Mouse (Mus musculus) midbrain, embryonic 16.5 days (tissue): ENCODE data around the gene 4930535I16Rik. TPM values are rescaled to one million over a fixed set of nuclear protein-coding genes. Genes with fewer than 3 reads are reported as not detected.

Experiments
- ATAC-seq: fragments of 200-750 bp; cut with Nextera tagmentation; 2 replicates; pipeline ENCODE4 v1.8.0; 2017; ENCODE audit warnings: moderate TSS enrichment
- H3K27ac ChIP-seq: fragments of 300-500 bp; sonication (generic); 2 replicates; pipeline ENCODE4 v1.5.1; 2014; ENCODE audit warnings: mild to moderate bottlenecking, low read length, mixed read lengths
- H3K27me3 ChIP-seq: fragments of 300-500 bp; sonication (generic); 2 replicates; pipeline ENCODE4 v1.6.1; 2014; ENCODE audit warnings: low read depth, low read length, mixed read lengths; ENCODE audit not compliant: control insufficient read depth, insufficient read depth
- H3K36me3 ChIP-seq: fragments of 300-500 bp; sonication (generic); 2 replicates; pipeline ENCODE4 v1.6.1; 2014; ENCODE audit warnings: mild to moderate bottlenecking, low read length, moderate library complexity, mixed read lengths; ENCODE audit not compliant: control insufficient read depth, insufficient read depth
- H3K4me1 ChIP-seq: fragments of 300-500 bp; sonication (generic); 2 replicates; pipeline ENCODE4 v1.6.1; 2014; ENCODE audit warnings: mild to moderate bottlenecking, low read length, mixed read lengths; ENCODE audit not compliant: control insufficient read depth, insufficient read depth
- H3K4me2 ChIP-seq: fragments of 300-500 bp; sonication (generic); 2 replicates; pipeline ENCODE4 v1.6.1; 2014; ENCODE audit warnings: mild to moderate bottlenecking, low read length, mixed read lengths
- H3K4me3 ChIP-seq: fragments of 300-500 bp; sonication (generic); 2 replicates; pipeline ENCODE4 v1.5.1; 2014; ENCODE audit warnings: low read depth, mild to moderate bottlenecking, low read length, moderate library complexity, mixed read lengths
- H3K9ac ChIP-seq: fragments of 300-500 bp; sonication (generic); 2 replicates; pipeline ENCODE4 v1.6.1; 2014; ENCODE audit warnings: low read depth, low read length, mixed read lengths
- H3K9me3 ChIP-seq: fragments of 300-500 bp; sonication (generic); replicated peaks from 2 replicates; pipeline ENCODE4 v1.6.1; 2014; ENCODE audit warnings: mild to moderate bottlenecking, low read length, mixed read lengths; ENCODE audit not compliant: control insufficient read depth, poor library complexity, severe bottlenecking
- WGBS: fragments of 180-500 bp; shearing (Covaris S2); extraction: QIAGEN DNeasy Blood & Tissue Kit; methylation state at CpG from one replicate; pipeline ENCODE4 v1.1.7; 2014; 5-methylcytosine and 5-hydroxymethylcytosine counted together
- polyA plus RNA-seq: library from polyadenylated mRNA; unstranded; fragments of >200 nt; fragmentation: Nextera tagmentation; extraction: Ambion mirVana; gene quantifications from 2 replicates; pipeline ENCODE4 v1.2.1, GENCODE M21; 2015

4930535I16Rik gene
- not detected in 2 replicates for polyA plus RNA-seq

GRCm38 (mm10) chr4:123917548-123918140 lies at the start of gene 4930535I16Rik:
TSS of gene 4930535I16Rik (minus strand) at chr4:123918022.
- peak within 1 kb of the TSS; percentile 100 for H3K4me3 ChIP-seq
- 0% methylated on average over 40 of the region's 63 CpGs for WGBS
- peak within 1 kb of the TSS; percentile 86 for H3K4me2 ChIP-seq
- no peaks in the 10 kb centered on the region for H3K27me3 ChIP-seq
- H3K36me3 ChIP-seq: peaks cover 11% of the 10 kb centered on the region
- peak within 1 kb of the TSS; percentile 89 for H3K27ac ChIP-seq
- peaks cover 23% of the 10 kb centered on the region for H3K4me1 ChIP-seq
- peak within 1 kb of the TSS; percentile 97 for H3K9ac ChIP-seq
- no peak; the same call in 1 of the 2 replicates for ATAC-seq
- no peaks in the 10 kb centered on the region for H3K9me3 ChIP-seq

- ATAC-seq: no peak
- Histone ChIP-seq H3K36me3 (no peaks in the 10 kb centered on the region), H3K9me3 (no peaks in the 10 kb centered on the region), H3K27ac (no peak overlapping the region), H3K4me2 (no peak overlapping the region), H3K4me3 (no peak overlapping the region), H3K4me1 (no peaks in the 10 kb centered on the region; the same call in 1 of the 2 replicates), H3K27me3 (no peaks in the 10 kb centered on the region; the same call in 1 of the 2 replicates), H3K9ac (no peak overlapping the region)
- 50% methylated on average over 9 of the region's 9 CpGs for WGBS
These were observed 44.9 kb upstream of the 4930535I16Rik start for GRCm38 (mm10) chr4:123962721-123963120.

- H3K4me1 ChIP-seq: no peaks in the 10 kb centered on the region; the same call in 1 of the 2 replicates
- no peaks in the 10 kb centered on the region for H3K36me3 ChIP-seq
- H3K27me3 ChIP-seq: peaks cover 2% of the 10 kb centered on the region; the same call in 1 of the 2 replicates
- WGBS: 73% methylated on average over 4 of the region's 4 CpGs
- no peak for ATAC-seq
- H3K27ac ChIP-seq: no peak overlapping the region
- H3K9ac ChIP-seq: no peak overlapping the region
- H3K4me2 ChIP-seq: no peak overlapping the region
- H3K9me3 ChIP-seq: no peaks in the 10 kb centered on the region
- H3K4me3 ChIP-seq: no peak overlapping the region
These were observed 43.1 kb upstream of the 4930535I16Rik start for GRCm38 (mm10) chr4:123960955-123961354.

- no peak overlapping the region for H3K9ac ChIP-seq
- 75% methylated on average over 4 of the region's 4 CpGs for WGBS
- no peaks in the 10 kb centered on the region for H3K36me3 ChIP-seq
- no peak for ATAC-seq
- no peaks in the 10 kb centered on the region; the same call in 1 of the 2 replicates for H3K4me1 ChIP-seq
- no peaks in the 10 kb centered on the region for H3K9me3 ChIP-seq
- no peak overlapping the region for H3K4me3 ChIP-seq
- H3K27ac ChIP-seq: no peak overlapping the region
- 0 out of 2 replicates have a peak, but pooled peaks cover 2% of the 10 kb centered on the region for H3K27me3 ChIP-seq
- H3K4me2 ChIP-seq: no peak overlapping the region
These were observed 40.1 kb upstream of the 4930535I16Rik start for GRCm38 (mm10) chr4:123957891-123958290.

GRCm38 (mm10) chr4:123957492-123957808 lies 39.6 kb upstream of the 4930535I16Rik start:
- WGBS: 57% methylated on average over 4 of the region's 4 CpGs
- Histone ChIP-seq H3K9ac (no peak overlapping the region), H3K4me3 (no peak overlapping the region), H3K27me3 (0 out of 2 replicates have a peak, but pooled peaks cover 2% of the 10 kb centered on the region), H3K36me3 (no peaks in the 10 kb centered on the region), H3K4me1 (no peaks in the 10 kb centered on the region), H3K27ac (no peak overlapping the region), H3K4me2 (peak overlapping the region; percentile 39; the same call in 1 of the 2 replicates), H3K9me3 (no peaks in the 10 kb centered on the region)
- ATAC-seq: no peak

- Histone ChIP-seq H3K27ac (no peak overlapping the region), H3K36me3 (no peaks in the 10 kb centered on the region), H3K4me3 (peak overlapping the region; percentile 5; the same call in 1 of the 2 replicates), H3K9me3 (no peaks in the 10 kb centered on the region), H3K4me1 (no peaks in the 10 kb centered on the region), H3K27me3 (0 out of 2 replicates have a peak, but pooled peaks cover 2% of the 10 kb centered on the region), H3K4me2 (peak overlapping the region; percentile 39), H3K9ac (no peak overlapping the region)
- 6% methylated on average over 31 of the region's 31 CpGs for WGBS
- ATAC-seq: peak; percentile 89
These were observed 39.1 kb upstream of the 4930535I16Rik start for GRCm38 (mm10) chr4:123956703-123957491.

GRCm38 (mm10) chr4:123952059-123952458 lies 34.2 kb upstream of the 4930535I16Rik start:
- no peaks in the 10 kb centered on the region for H3K36me3 ChIP-seq
- no peaks in the 10 kb centered on the region for H3K9me3 ChIP-seq
- H3K4me1 ChIP-seq: no peaks in the 10 kb centered on the region
- H3K27me3 ChIP-seq: peaks cover 6% of the 10 kb centered on the region; the same call in 1 of the 2 replicates
- no peak overlapping the region for H3K9ac ChIP-seq
- no peak for ATAC-seq
- no peak overlapping the region for H3K27ac ChIP-seq
- no peak overlapping the region for H3K4me2 ChIP-seq
- no peak overlapping the region for H3K4me3 ChIP-seq
- 67% methylated on average over 7 of the region's 8 CpGs for WGBS

GRCm38 (mm10) chr4:123949649-123950048 lies 31.8 kb upstream of the 4930535I16Rik start:
- Histone ChIP-seq H3K27ac (no peak overlapping the region), H3K4me3 (no peak overlapping the region), H3K9me3 (no peaks in the 10 kb centered on the region), H3K36me3 (no peaks in the 10 kb centered on the region), H3K4me2 (no peak overlapping the region), H3K27me3 (peaks cover 3% of the 10 kb centered on the region; the same call in 1 of the 2 replicates), H3K4me1 (no peaks in the 10 kb centered on the region), H3K9ac (no peak overlapping the region)
- 73% methylated on average over 10 of the region's 10 CpGs for WGBS
- no peak for ATAC-seq

GRCm38 (mm10) chr4:123948901-123949300 lies 31.1 kb upstream of the 4930535I16Rik start:
- Histone ChIP-seq H3K36me3 (no peaks in the 10 kb centered on the region), H3K4me1 (no peaks in the 10 kb centered on the region), H3K9me3 (no peaks in the 10 kb centered on the region), H3K27me3 (peaks cover 3% of the 10 kb centered on the region; the same call in 1 of the 2 replicates), H3K4me2 (no peak overlapping the region), H3K4me3 (no peak overlapping the region), H3K9ac (no peak overlapping the region), H3K27ac (no peak overlapping the region)
- WGBS: 72% methylated on average over 6 of the region's 6 CpGs
- ATAC-seq: no peak
